Mouse (Mus musculus): ENCODE measurements around the gene Wapl.

Gene Wapl

GRCm38 (mm10) chr14:34693970-34694369 lies 20.2 kb downstream of the Wapl start:
- no peak for DNase-seq (ENCODE audit: low spot score in 2 of 2)

- DNase-seq (ENCODE audit: low spot score in 2 of 2), result no peak
Observed at GRCm38 (mm10) chr14:34697376-34697775, 23.6 kb downstream of the Wapl start.

- no peak for DNase-seq (ENCODE audit: low spot score in 2 of 2)
Observed at GRCm38 (mm10) chr14:34710209-34710608, 36.5 kb downstream of the Wapl start.

- DNase-seq (ENCODE audit: low spot score in 2 of 2), result peak; percentile 13 to 30
Observed at GRCm38 (mm10) chr14:34712027-34712426, 38.3 kb downstream of the Wapl start.

GRCm38 (mm10) chr14:34712857-34713256 lies 39.1 kb downstream of the Wapl start:
- DNase-seq (ENCODE audit: low spot score in 2 of 2), result no peak

GRCm38 (mm10) chr14:34718150-34718549 lies 44.4 kb downstream of the Wapl start:
- no peak for DNase-seq (ENCODE audit: low spot score in 2 of 2)

GRCm38 (mm10) chr14:34727709-34728108 lies 54.0 kb downstream of the Wapl start:
- no peak for DNase-seq (ENCODE audit: low spot score in 2 of 2)

- no peak for DNase-seq (ENCODE audit: low spot score in 2 of 2)
Observed at GRCm38 (mm10) chr14:34735405-34735804, 61.7 kb downstream of the Wapl start.

GRCm38 (mm10) chr14:34745401-34745800 lies 71.7 kb downstream of the Wapl start:
- DNase-seq (ENCODE audit: low spot score in 2 of 2), result no peak

GRCm38 (mm10) chr14:34755731-34756130 lies 82.0 kb downstream of the Wapl start:
- no peak for DNase-seq (ENCODE audit: low spot score in 2 of 2)

- no peak for DNase-seq (ENCODE audit: low spot score in 2 of 2)
Observed at GRCm38 (mm10) chr14:34759938-34760337, 86.2 kb downstream of the Wapl start.

GRCm38 (mm10) chr14:34761082-34761959 lies 87.6 kb downstream of the Wapl start:
- no peak for DNase-seq (ENCODE audit: low spot score in 2 of 2)

- DNase-seq (ENCODE audit: low spot score in 2 of 2), result no peak
Observed at GRCm38 (mm10) chr14:34762682-34763081, 89.0 kb downstream of the Wapl start.

GRCm38 (mm10) chr14:34763771-34764539 lies 90.2 kb downstream of the Wapl start:
- no peak for DNase-seq (ENCODE audit: low spot score in 2 of 2)

- no peak for DNase-seq (ENCODE audit: low spot score in 2 of 2)
Observed at GRCm38 (mm10) chr14:34764908-34765307, 91.2 kb downstream of the Wapl start.

GRCm38 (mm10) chr14:34765380-34765779 lies 91.7 kb downstream of the Wapl start:
- DNase-seq (ENCODE audit: low spot score in 2 of 2), result no peak

- DNase-seq (ENCODE audit: low spot score in 2 of 2), result no peak
Observed at GRCm38 (mm10) chr14:34766181-34766580, 92.5 kb downstream of the Wapl start.

GRCm38 (mm10) chr14:34768373-34768772 lies 94.6 kb downstream of the Wapl start:
- DNase-seq (ENCODE audit: low spot score in 2 of 2), result peak; percentile 62 to 63

GRCm38 (mm10) chr14:34769021-34769566 lies 95.4 kb downstream of the Wapl start:
- peak; percentile 69 for DNase-seq (ENCODE audit: low spot score in 2 of 2)

GRCm38 (mm10) chr14:34769567-34770158 lies 95.9 kb downstream of the Wapl start:
- peak; percentile 44 to 59 for DNase-seq (ENCODE audit: low spot score in 2 of 2)

- DNase-seq (ENCODE audit: low spot score in 2 of 2), result no peak
Observed at GRCm38 (mm10) chr14:34770467-34770866, 96.7 kb downstream of the Wapl start.

GRCm38 (mm10) chr14:34771601-34772000 lies 97.9 kb downstream of the Wapl start:
- no peak for DNase-seq (ENCODE audit: low spot score in 2 of 2)
